10 mouse cellular contexts compared by ENCODE assay signal in the genomic region with DNA sequence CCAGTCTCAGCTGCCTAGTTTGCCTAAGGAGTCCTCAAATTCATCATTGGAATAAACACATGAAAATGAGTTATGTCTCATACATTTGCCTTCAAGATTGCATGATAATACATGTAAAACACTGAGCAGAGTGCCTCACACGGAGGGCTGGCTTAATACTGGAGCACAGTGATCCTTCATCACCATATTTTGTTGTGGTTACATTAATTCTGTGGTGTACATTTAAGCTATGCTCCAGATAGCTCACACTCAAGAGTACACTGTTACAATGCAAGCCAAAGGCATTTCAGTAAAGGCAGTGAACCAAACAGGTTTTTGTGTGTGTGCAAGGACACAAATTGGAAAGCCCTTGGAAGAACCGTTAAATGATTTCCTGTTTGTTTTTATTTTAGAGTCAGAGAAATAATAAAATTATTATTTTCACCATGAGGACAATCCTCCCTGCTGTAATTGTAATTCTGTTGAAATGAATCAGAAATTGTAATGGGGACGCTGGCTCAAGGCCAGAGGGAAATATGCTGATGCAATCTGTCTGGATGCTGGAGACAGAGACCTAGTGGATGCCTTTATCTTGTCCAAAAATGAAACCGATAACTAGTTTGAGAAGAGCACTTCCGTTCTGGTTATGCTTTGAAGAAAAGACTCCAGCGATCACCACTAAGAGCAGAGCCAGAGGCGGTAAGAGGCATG.
DNase-seq lines count a peak whose midpoint lies in the region; ATAC-seq and TF ChIP-seq lines count a peak whose summit lies in the region.
"Had no signal": no experiment of that assay in that cellular context is flagged by ENCODE, and none has a peak within 500 bp of the region (broad histone marks: within the 10 kb centered on the region; RNA-seq: fewer than 3 reads in every experiment).

No protein-coding gene starts in this region.

- TF ChIP-seq RAD21 in CH12.LX (IDR thresholded peaks at IDR 0.05; ENCODE audit: low read depth, low read length), result no peak

- no peak for TF ChIP-seq CTCF in heart, adult 2 months (IDR thresholded peaks at IDR 0.05)
- no peak for TF ChIP-seq CTCF in CH12.LX (conservative IDR thresholded peaks at IDR 0.05 in 1 of 2, IDR thresholded peaks at IDR 0.05 in 1 of 2; ENCODE audit: low read depth in 2 of 2, low read length in 2 of 2)
- no peak for TF ChIP-seq CTCF in brain, embryonic 14.5 days (IDR thresholded peaks at IDR 0.05; ENCODE audit: borderline replicate concordance, extremely low read depth, insufficient read depth, insufficient read length)
- no peak for TF ChIP-seq CTCF in intestine, postnatal 0 days (IDR thresholded peaks at IDR 0.05; ENCODE audit: low read depth)

- peak; percentile 20 to 36 for DNase-seq in heart, adult 2 months
- DNase-seq in heart, adult 11 months, result no peak
- no peak for DNase-seq in CH12.LX (ENCODE audit: extremely low read depth)
- DNase-seq in brain, embryonic 14.5 days (ENCODE audit: low read depth), result peak; percentile 42
- peak; percentile 58 for DNase-seq in layer of hippocampus, adult 9-10 months (ENCODE audit: low spot score)
- DNase-seq in yolk sac, embryonic 10.5 days (ENCODE audit: low spot score), result no peak

- no peaks in the 10 kb centered on the region for H3K79me2 ChIP-seq in heart, adult 2 months (replicated peaks; ENCODE audit: control insufficient read depth, insufficient read depth, low read length)
- H3K79me2 ChIP-seq in CH12.LX (replicated peaks; ENCODE audit: control insufficient read depth, extremely low read depth, insufficient read depth, poor library complexity, severe bottlenecking), result no peaks in the 10 kb centered on the region

- H3K4me1 ChIP-seq in heart, adult 2 months (ENCODE audit: control insufficient read depth, insufficient read depth, low read length), result no peaks in the 10 kb centered on the region; the same call in 1 of the 2 replicates
- no peaks in the 10 kb centered on the region for H3K4me1 ChIP-seq in CH12.LX (ENCODE audit: control insufficient read depth in 1 of 2, insufficient read depth in 2 of 2)
- peaks cover 4% of the 10 kb centered on the region for H3K4me1 ChIP-seq in hindbrain, embryonic 13.5 days (replicated peaks)
- no peaks in the 10 kb centered on the region for H3K4me1 ChIP-seq in intestine, postnatal 0 days (replicated peaks; ENCODE audit: control insufficient read depth, insufficient read depth, low read length)
- H3K4me1 ChIP-seq: heart, embryonic 15.5 days; liver, embryonic 15.5 days had no signal

- no peak for ATAC-seq in hindbrain, embryonic 13.5 days (ENCODE audit: low FRiP score)
- ATAC-seq in intestine, postnatal 0 days, result no peak

- H3K27me3 ChIP-seq in heart, adult 2 months (ENCODE audit: control insufficient read depth, insufficient read depth, low read length), result no peaks in the 10 kb centered on the region
- H3K27me3 ChIP-seq in CH12.LX (replicated peaks), result no peaks in the 10 kb centered on the region
- H3K27me3 ChIP-seq in hindbrain, embryonic 13.5 days, result no peaks in the 10 kb centered on the region
- H3K27me3 ChIP-seq in intestine, postnatal 0 days (replicated peaks; ENCODE audit: control insufficient read depth, insufficient read depth, low read length), result no peaks in the 10 kb centered on the region
- H3K27me3 ChIP-seq: heart, embryonic 15.5 days; liver, embryonic 15.5 days had no signal

- no peak overlapping the region for H3K9ac ChIP-seq in heart, adult 2 months (ENCODE audit: low read depth, low read length)
- H3K9ac ChIP-seq in CH12.LX (ENCODE audit: insufficient read depth, low read depth), result no peak overlapping the region
- H3K9ac ChIP-seq in hindbrain, embryonic 13.5 days, result no peak overlapping the region
- H3K9ac ChIP-seq in intestine, postnatal 0 days (ENCODE audit: low read depth, low read length), result no peak overlapping the region
- H3K9ac ChIP-seq: heart, embryonic 15.5 days; liver, embryonic 15.5 days had no signal

- dilution Hi-C loops in CH12.LX (cut with MboI; ENCODE audit: extremely low pct_ligation_motif_present, extremely low pct_unique_long_range_greater_than_20kb, low sequenced_read_pairs), result no loop called here

- no peaks in the 10 kb centered on the region for H3K9me3 ChIP-seq in CH12.LX (replicated peaks; ENCODE audit: low read length)
- no peaks in the 10 kb centered on the region for H3K9me3 ChIP-seq in hindbrain, embryonic 13.5 days
- H3K9me3 ChIP-seq in intestine, postnatal 0 days (ENCODE audit: control insufficient read depth), result no peaks in the 10 kb centered on the region
- H3K9me3 ChIP-seq: heart, embryonic 15.5 days; liver, embryonic 15.5 days had no signal

- H3K4me3 ChIP-seq in heart, adult 2 months, result no peak overlapping the region
- no peak overlapping the region for H3K4me3 ChIP-seq in CH12.LX (replicated peaks in 1 of 3; ENCODE audit: low read depth in 2 of 3, low read length in 2 of 3, poor library complexity in 1 of 3)
- no peak overlapping the region for H3K4me3 ChIP-seq in hindbrain, embryonic 13.5 days
- H3K4me3 ChIP-seq in intestine, postnatal 0 days (ENCODE audit: low read depth, low read length), result no peak overlapping the region
- H3K4me3 ChIP-seq: heart, embryonic 15.5 days; liver, embryonic 15.5 days had no signal

- 60% methylated on average over 7 of the region's 7 CpGs for WGBS in heart, adult 2 months
- WGBS in hindbrain, embryonic 13.5 days, result 82% methylated on average over 7 of the region's 7 CpGs
- 65% methylated on average over 7 of the region's 7 CpGs for WGBS in intestine, postnatal 0 days

- intact Hi-C loops in heart, adult 2 months (cut with DNase I), result no loop called here

- H3K27ac ChIP-seq in heart, adult 2 months, result no peak overlapping the region
- no peak overlapping the region for H3K27ac ChIP-seq in CH12.LX (ENCODE audit: insufficient read depth, low read depth)
- H3K27ac ChIP-seq in hindbrain, embryonic 13.5 days, result no peak overlapping the region
- no peak overlapping the region for H3K27ac ChIP-seq in intestine, postnatal 0 days (ENCODE audit: low read depth, low read length)
- H3K27ac ChIP-seq: heart, embryonic 15.5 days; liver, embryonic 15.5 days had no signal

- H3K4me2 ChIP-seq in CH12.LX (ENCODE audit: insufficient read depth, low read depth, poor library complexity, severe bottlenecking), result 0 out of 2 replicates have a peak overlapping the region, but pooled peaks have one; percentile 38
- H3K4me2 ChIP-seq in hindbrain, embryonic 13.5 days, result no peak overlapping the region
- no peak overlapping the region for H3K4me2 ChIP-seq in intestine, postnatal 0 days (replicated peaks; ENCODE audit: low read depth)
- H3K4me2 ChIP-seq: heart, embryonic 15.5 days; liver, embryonic 15.5 days had no signal

- TF ChIP-seq EP300 in heart, adult 2 months (IDR thresholded peaks at IDR 0.05; ENCODE audit: insufficient read depth, low read depth, low read length), result no peak
- TF ChIP-seq EP300 in CH12.LX (IDR thresholded peaks at IDR 0.05; ENCODE audit: low read length), result no peak

- no peaks in the 10 kb centered on the region for H3K36me3 ChIP-seq in heart, adult 2 months (ENCODE audit: control insufficient read depth, insufficient read depth, low read length)
- H3K36me3 ChIP-seq in CH12.LX (replicated peaks in 1 of 2; ENCODE audit: control insufficient read depth in 1 of 2, insufficient read depth in 1 of 2, low read length in 1 of 2), result no peaks in the 10 kb centered on the region
- no peaks in the 10 kb centered on the region for H3K36me3 ChIP-seq in hindbrain, embryonic 13.5 days
- H3K36me3 ChIP-seq in intestine, postnatal 0 days (ENCODE audit: control insufficient read depth, insufficient read depth), result no peaks in the 10 kb centered on the region
- H3K36me3 ChIP-seq: heart, embryonic 15.5 days; liver, embryonic 15.5 days had no signal

- in situ Hi-C loops in CH12.LX (cut with MboI; ENCODE audit: low pct_ligation_motif_present, low pct_unique_long_range_greater_than_20kb, low sequenced_read_pairs), result no loop called here

- no peak for TF ChIP-seq POLR2A in heart, adult 2 months (IDR thresholded peaks at IDR 0.05; ENCODE audit: insufficient read depth, low read depth, low read length)
- no peak for TF ChIP-seq POLR2A in CH12.LX (IDR thresholded peaks at IDR 0.05; ENCODE audit: low read depth, low read length)
- no peak for TF ChIP-seq POLR2A in brain, embryonic 14.5 days (IDR thresholded peaks at IDR 0.05; ENCODE audit: borderline replicate concordance, extremely low read depth, insufficient read depth, insufficient read length, poor library complexity, severe bottlenecking)

TF ChIP-seq in CH12.LX, 34 proteins besides CTCF, POLR2A, EP300 and RAD21:
- no peak for TF ChIP-seq ZNF384 (IDR thresholded peaks at IDR 0.05; ENCODE audit: low read depth, low read length)
- no peak for TF ChIP-seq CHD2 (IDR thresholded peaks at IDR 0.05; ENCODE audit: low read length)
- no peak for TF ChIP-seq NRF1 (IDR thresholded peaks at IDR 0.05; ENCODE audit: low read depth, low read length)
- no peak for TF ChIP-seq ZKSCAN1 (IDR thresholded peaks at IDR 0.05; ENCODE audit: borderline replicate concordance, low read depth, low read length)
- TF ChIP-seq ZC3H11A (IDR thresholded peaks at IDR 0.05; ENCODE audit: low read depth, low read length), result no peak
- no peak for TF ChIP-seq TBP (conservative IDR thresholded peaks at IDR 0.05; ENCODE audit: low read depth, low read length)
- TF ChIP-seq ETS1 (conservative IDR thresholded peaks at IDR 0.05; ENCODE audit: low read depth, low read length), result no peak
- TF ChIP-seq USF2 (conservative IDR thresholded peaks at IDR 0.05; ENCODE audit: low read depth, low read length), result no peak
- TF ChIP-seq PAX5 (IDR thresholded peaks at IDR 0.05; ENCODE audit: low read length), result no peak
- TF ChIP-seq MXI1 (IDR thresholded peaks at IDR 0.05; ENCODE audit: low read depth, low read length), result no peak
- TF ChIP-seq KAT2A (IDR thresholded peaks at IDR 0.05; ENCODE audit: insufficient replicate concordance, low read length), result no peak
TF ChIP-seq in CH12.LX: peak in this region for 0.

Comparison
In these comparisons a context has a peak if more than half of its experiments do, and no peak if none do; other contexts are left out.
1. DNase-seq: peak in heart, adult 2 months (2 of 2), brain, embryonic 14.5 days (single experiment) and layer of hippocampus, adult 9-10 months (single experiment); none in heart, adult 11 months (single experiment), CH12.LX (single experiment) and yolk sac, embryonic 10.5 days (single experiment).